14 mouse cellular contexts compared by ENCODE assay signal in genomic region chr6:58756309-58757015, GRCm38 (mm10).
"Had no signal": no experiment of that assay in that cellular context is flagged by ENCODE, and none has a peak within 500 bp of the region (broad histone marks: within the 10 kb centered on the region; RNA-seq: fewer than 3 reads in every experiment).

No protein-coding gene starts in this region.

- H3K4me3 ChIP-seq: limb, embryonic 12.5 days; liver, embryonic 13.5 days; megakaryocyte, embryonic 14.5 days; midbrain, embryonic 15.5 days; neural tube, embryonic 13.5 days had no signal

- DNase-seq: kidney, adult 8-10 months; kidney, postnatal 25 days; layer of hippocampus, adult 9-11 months; liver; liver, embryonic 13.5 days; lung, adult 18-20 months; lung, postnatal 36 days; thymus, postnatal 4 days had no signal

- H3K4me1 ChIP-seq: limb, embryonic 12.5 days; liver, embryonic 13.5 days; midbrain, embryonic 15.5 days; neural tube, embryonic 13.5 days had no signal

- H3K4me2 ChIP-seq: limb, embryonic 12.5 days; liver, embryonic 13.5 days; midbrain, embryonic 11.5 days; midbrain, embryonic 15.5 days; neural tube, embryonic 13.5 days had no signal

- H3K9me3 ChIP-seq: limb, embryonic 12.5 days; liver, embryonic 13.5 days; megakaryocyte, embryonic 14.5 days; midbrain, embryonic 15.5 days; neural tube, embryonic 13.5 days had no signal

- H3K9ac ChIP-seq: limb, embryonic 12.5 days; liver, embryonic 13.5 days; midbrain, embryonic 15.5 days; neural tube, embryonic 13.5 days had no signal

- H3K36me3 ChIP-seq: limb, embryonic 12.5 days; liver, embryonic 13.5 days; midbrain, embryonic 15.5 days; neural tube, embryonic 13.5 days had no signal

- ATAC-seq: midbrain, embryonic 15.5 days had no signal

- H3K27ac ChIP-seq: limb, embryonic 12.5 days; liver, embryonic 13.5 days; midbrain, embryonic 15.5 days; neural tube, embryonic 13.5 days; stomach, postnatal 0 days had no signal

- H3K27me3 ChIP-seq: limb, embryonic 12.5 days; liver, embryonic 13.5 days; megakaryocyte, embryonic 14.5 days; midbrain, embryonic 15.5 days; neural tube, embryonic 13.5 days had no signal
